Mouse (Mus musculus) megakaryocyte-erythroid progenitor cell, adult 5 weeks (primary cell): ENCODE results near the gene Btbd35f26. TPM values are rescaled to one million over a fixed set of nuclear protein-coding genes. Genes with fewer than 3 reads are reported as not detected.

Source experiments
- polyA plus RNA-seq: library from polyadenylated mRNA; stranded (reverse); fragments of >175 nt; gene quantifications from 2 replicates; pipeline ENCODE4 v1.2.3, GENCODE M21; 2012

Gene Btbd35f26
- polyA plus RNA-seq = not detected in 2 replicates

DNA sequence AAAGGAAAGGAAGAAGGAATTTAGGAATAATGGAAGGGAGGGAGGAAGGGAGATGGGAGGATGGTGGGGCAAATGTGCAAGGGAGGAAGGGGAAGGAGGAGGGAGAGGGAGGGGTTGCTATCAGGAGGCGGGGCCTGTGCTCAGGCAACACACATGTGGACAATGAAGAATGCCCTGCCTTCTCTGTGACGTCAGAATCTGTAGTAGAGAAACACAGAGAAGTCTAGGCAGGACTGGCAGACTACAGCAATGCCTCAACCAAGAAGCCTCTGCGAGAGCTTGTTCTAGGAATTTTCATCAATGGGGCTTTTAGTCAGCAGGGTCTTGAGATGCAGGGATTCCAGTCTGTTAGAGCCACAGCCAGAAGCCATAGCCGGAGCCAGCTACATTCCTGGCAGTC, at the start of gene Btbd35f26:
Gene Btbd35f26 (plus strand): TSS at position 301 of the 400 bp plus-strand sequence.

DNA sequence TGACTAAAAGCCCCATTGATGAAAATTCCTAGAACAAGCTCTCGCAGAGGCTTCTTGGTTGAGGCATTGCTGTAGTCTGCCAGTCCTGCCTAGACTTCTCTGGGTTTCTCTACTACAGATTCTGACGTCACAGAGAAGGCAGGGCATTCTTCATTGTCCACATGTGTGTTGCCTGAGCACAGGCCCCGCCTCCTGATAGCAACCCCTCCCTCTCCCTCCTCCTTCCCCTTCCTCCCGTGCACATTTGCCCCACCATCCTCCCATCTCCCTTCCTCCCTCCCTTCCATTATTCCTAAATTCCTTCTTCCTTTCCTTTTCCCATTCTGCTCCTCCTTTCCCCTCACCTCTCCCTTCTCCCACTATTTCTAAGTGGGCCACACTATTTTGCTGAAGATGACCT, 47.6 kb downstream of the Btbd35f26 start, which contains the start of gene Btbd35f19:
Gene Btbd35f19 (minus strand): TSS at position 101 of the 400 bp plus-strand sequence.

Other genes starting within 250 kb of the Btbd35f26 start
- gene Btbd35f29, start 218.8 kb upstream of the Btbd35f26 start, polyA plus RNA-seq = not detected in 2 replicates
- gene Spin2f, start 82.6 kb upstream of the Btbd35f26 start, polyA plus RNA-seq = not detected in 2 replicates
- not detected in 2 replicates for gene Btbd35f19, start 47.5 kb downstream of the Btbd35f26 start, polyA plus RNA-seq
- gene Gm21883, start 237.8 kb downstream of the Btbd35f26 start, polyA plus RNA-seq = not detected in 2 replicates